Mouse (Mus musculus) megakaryocyte, embryonic 14.5 days (primary cell): Measurements from ENCODE around the gene Cyp2d40. TPM values are rescaled to one million over a fixed set of nuclear protein-coding genes. Genes with fewer than 3 reads are reported as not detected.
"Not testable (repeated sequence)": the region's sequence is repeated elsewhere in the genome, so short reads cannot be mapped to it uniquely, and the experiment has no call there.

Experiments
- H3K27me3 ChIP-seq: replicated peaks from 2 replicates; pipeline ENCODE3; 2012; ENCODE audit warnings: inconsistent platforms
- H3K36me3 ChIP-seq: replicated peaks from 2 replicates; pipeline ENCODE3; 2012; ENCODE audit warnings: low read length, inconsistent platforms, mixed read lengths
- H3K4me1 ChIP-seq: 2 replicates; pipeline ENCODE4 v1.6.1; 2012; ENCODE audit warnings: inconsistent platforms
- H3K4me3 ChIP-seq: replicated peaks from 2 replicates; pipeline ENCODE3; 2012; ENCODE audit warnings: moderate library complexity, mild to moderate bottlenecking, inconsistent platforms
- H3K9me3 ChIP-seq: 2 replicates; pipeline ENCODE4 v1.6.1; 2012; ENCODE audit warnings: inconsistent platforms
- FLI1 ChIP-seq: IDR thresholded peaks from 2 replicates; pipeline ENCODE4 v1.6.1; 2012; ENCODE audit warnings: low read length, inconsistent platforms, mixed read lengths
- GATA1 ChIP-seq: IDR thresholded peaks from 3 replicates; pipeline ENCODE4 v1.6.1; 2012; ENCODE audit warnings: mixed read lengths, low read length, inconsistent platforms, borderline replicate concordance
- polyA plus RNA-seq: library from polyadenylated mRNA; stranded (reverse); fragments of >175 nt; gene quantifications from 2 replicates; pipeline ENCODE4 v1.2.3, GENCODE M21; 2012; ENCODE audit warnings: low replicate concordance; ENCODE audit not compliant: insufficient read depth

Cyp2d40 gene
- polyA plus RNA-seq, 1 experiment: not detected

GRCm38 (mm10) chr15:82792566-82792965 lies 28.6 kb upstream of the Cyp2d40 start:
- Histone ChIP-seq H3K9me3 (no peaks in the 10 kb centered on the region), H3K36me3 (no peaks in the 10 kb centered on the region), H3K27me3 (peaks cover 32% of the 10 kb centered on the region), H3K4me1 (no peaks in the 10 kb centered on the region), H3K4me3 (no peak overlapping the region)
- TF ChIP-seq FLI1 (no peak), GATA1 (no peak)

GRCm38 (mm10) chr15:82784581-82784980 lies 20.6 kb upstream of the Cyp2d40 start:
- Histone ChIP-seq H3K4me3 (no peak overlapping the region), H3K36me3 (no peaks in the 10 kb centered on the region), H3K27me3 (peaks cover 21% of the 10 kb centered on the region), H3K4me1 (no peaks in the 10 kb centered on the region), H3K9me3 (no peaks in the 10 kb centered on the region)
- no peak for TF ChIP-seq FLI1
- no peak for TF ChIP-seq GATA1

GRCm38 (mm10) chr15:82783800-82784199 lies 19.8 kb upstream of the Cyp2d40 start:
- H3K9me3 ChIP-seq: no peaks in the 10 kb centered on the region
- no peaks in the 10 kb centered on the region for H3K36me3 ChIP-seq
- H3K4me3 ChIP-seq: no peak overlapping the region
- H3K27me3 ChIP-seq: peaks cover 18% of the 10 kb centered on the region
- no peak for TF ChIP-seq FLI1
- no peak for TF ChIP-seq GATA1
- no peaks in the 10 kb centered on the region for H3K4me1 ChIP-seq

GRCm38 (mm10) chr15:82777856-82778255 lies 13.9 kb upstream of the Cyp2d40 start:
- not testable (repeated sequence) for H3K4me3 ChIP-seq, H3K4me1 ChIP-seq, H3K36me3 ChIP-seq, H3K9me3 ChIP-seq
- peaks cover 10% of the 10 kb centered on the region for H3K27me3 ChIP-seq

- Histone ChIP-seq H3K4me3 (no peak overlapping the region), H3K4me1 (no peaks in the 10 kb centered on the region), H3K36me3 (no peaks in the 10 kb centered on the region), H3K9me3 (no peaks in the 10 kb centered on the region), H3K27me3 (peaks cover 8% of the 10 kb centered on the region)
- TF ChIP-seq GATA1 (no peak), FLI1 (no peak)
Measured at GRCm38 (mm10) chr15:82765943-82766342, 2.0 kb upstream of the Cyp2d40 start.

- no peaks in the 10 kb centered on the region for H3K36me3 ChIP-seq
- no peak for TF ChIP-seq FLI1
- no peak for TF ChIP-seq GATA1
- H3K27me3 ChIP-seq: peaks cover 8% of the 10 kb centered on the region
- H3K9me3 ChIP-seq: no peaks in the 10 kb centered on the region
- H3K4me3 ChIP-seq: no peak overlapping the region
- no peaks in the 10 kb centered on the region for H3K4me1 ChIP-seq
Measured at GRCm38 (mm10) chr15:82764881-82765280, 898 bp upstream of the Cyp2d40 start.

GRCm38 (mm10) chr15:82748141-82748540 lies 15.8 kb downstream of the Cyp2d40 start:
- Histone ChIP-seq H3K9me3 (peaks cover 29% of the 10 kb centered on the region), H3K4me1 (no peaks in the 10 kb centered on the region), H3K36me3 (no peaks in the 10 kb centered on the region), H3K4me3 (no peak overlapping the region), H3K27me3 (no peaks in the 10 kb centered on the region)
- TF ChIP-seq FLI1: no peak
- no peak for TF ChIP-seq GATA1

GRCm38 (mm10) chr15:82747516-82747915 lies 16.5 kb downstream of the Cyp2d40 start:
- Histone ChIP-seq H3K4me3 (no peak overlapping the region), H3K27me3 (no peaks in the 10 kb centered on the region), H3K4me1 (no peaks in the 10 kb centered on the region), H3K36me3 (no peaks in the 10 kb centered on the region), H3K9me3 (peaks cover 29% of the 10 kb centered on the region)
- TF ChIP-seq GATA1: no peak
- no peak for TF ChIP-seq FLI1

- not testable (repeated sequence) for H3K9me3 ChIP-seq, H3K4me3 ChIP-seq, H3K27me3 ChIP-seq, H3K4me1 ChIP-seq, H3K36me3 ChIP-seq
Measured at GRCm38 (mm10) chr15:82733331-82733925, 30.6 kb downstream of the Cyp2d40 start.

Other genes starting within 250 kb of the Cyp2d40 start
- gene Cyp2d12, start 209.1 kb downstream of the Cyp2d40 start, polyA plus RNA-seq: not detected in 2 replicates
- not detected in 2 replicates for gene Cyp2d34, start 143.2 kb downstream of the Cyp2d40 start, polyA plus RNA-seq
- gene Cyp2d26, start 30.1 kb upstream of the Cyp2d40 start, polyA plus RNA-seq: 0.07 TPM in 1 of 2 replicates, not detected in the other
- 4.5 and 7.5 TPM in 2 replicates for gene Tcf20, start 223.7 kb upstream of the Cyp2d40 start, polyA plus RNA-seq